Mouse (Mus musculus): ENCODE data around the gene Slc39a7. TPM values are rescaled to one million over a fixed set of nuclear protein-coding genes. Genes with fewer than 3 reads are reported as not detected.
A peak's percentile ranks its signal among the peaks of the same experiment; 100 is the strongest.

Gene Slc39a7
- total RNA-seq, 2 experiments from 2014 or later, result 95.3 to 99.9 TPM

GRCm38 (mm10) chr17:33979512-33980050, 51.9 kb downstream of the Slc39a7 start:
- intact Hi-C loops (cut with DNase I), result no loop called here
- DNase-seq (ENCODE audit: low spot score in 2 of 2), result no peak

DNA sequence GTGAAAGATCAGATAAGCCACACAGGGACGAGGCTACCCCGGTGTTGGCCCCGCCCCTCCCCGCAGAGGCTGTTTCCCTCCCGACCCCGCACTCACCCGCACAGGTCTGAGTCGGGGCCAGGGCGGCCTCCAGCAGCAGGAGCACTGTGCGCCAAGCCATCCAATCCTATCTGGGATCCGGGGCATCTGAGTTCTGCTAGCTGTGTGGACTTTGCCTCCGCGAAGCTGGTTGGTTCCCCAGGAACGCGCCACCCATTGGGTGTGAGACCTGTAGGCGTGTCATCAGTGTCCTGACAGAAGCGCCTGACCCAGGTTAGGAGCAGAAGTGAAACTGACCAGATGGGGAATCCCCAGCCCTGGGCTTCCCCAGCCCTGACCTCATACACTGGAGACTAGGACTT, 52.9 kb downstream of the Slc39a7 start:
- intact Hi-C loops (cut with DNase I), result no loop called here
- DNase-seq (ENCODE audit: low spot score in 2 of 2), result peak in 1 of 2 experiments; percentile 65

Small RNA genes lying within 50 kb of the gene (microRNA-seq; reads per million reads assigned to microRNA genes)
- gene Mir219a-1, result 0 reads per million in 2 experiments
- 0 reads per million in 2 experiments for gene Mir219c

Other genes starting within 250 kb of the Slc39a7 start
- 1 to 10 TPM; 5.5 to 6.6 TPM for gene Angptl4, start 249.9 kb downstream of the Slc39a7 start, total RNA-seq (2021)
- 10 to 100 TPM; 36.2 to 41.2 TPM for gene Kank3, start 221.2 kb downstream of the Slc39a7 start, total RNA-seq (2021)
- gene Rps28, start 207.1 kb downstream of the Slc39a7 start, total RNA-seq (2021), result 100 to 1,000 TPM; 681 to 713 TPM
- 100 to 1,000 TPM; 229 to 243 TPM for gene Ndufa7, start 207.1 kb downstream of the Slc39a7 start, total RNA-seq (2021)
- gene Cd320, start 188.6 kb downstream of the Slc39a7 start, total RNA-seq (2021), result 10 to 100 TPM; 29.3 to 31.9 TPM
- gene Gm7029, start 157.8 kb downstream of the Slc39a7 start, total RNA-seq (2021), result not detected
- 1 to 10 TPM; 3.1 to 3.7 TPM for gene Kifc1, start 141.0 kb downstream of the Slc39a7 start, total RNA-seq (2021)
- not detected for gene Platr17, start 126.5 kb downstream of the Slc39a7 start, total RNA-seq (2021)
- 10 to 100 TPM; 25.4 to 29.3 TPM for gene Daxx, start 122.3 kb downstream of the Slc39a7 start, total RNA-seq (2021)
- 10 to 100 TPM; 23.3 to 35.7 TPM for gene Tapbp, start 115.8 kb downstream of the Slc39a7 start, total RNA-seq (2021)
- gene Zbtb22, start 115.8 kb downstream of the Slc39a7 start, total RNA-seq (2021), result 10 to 100 TPM; 29.7 to 35.2 TPM
- gene Rgl2, start 102.1 kb downstream of the Slc39a7 start, total RNA-seq (2021), result 10 to 100 TPM; 65.1 to 68.3 TPM
- 10 to 100 TPM; 88.3 to 99.4 TPM for gene Pfdn6, start 91.3 kb downstream of the Slc39a7 start, total RNA-seq (2021)
- gene Wdr46, start 91.0 kb downstream of the Slc39a7 start, total RNA-seq (2021), result 10 to 100 TPM; 14.1 to 17.2 TPM
- 1 to 10 TPM; 5.6 to 8.1 TPM for gene B3galt4, start 80.2 kb downstream of the Slc39a7 start, total RNA-seq (2021)
- 10 to 100 TPM; 80.3 to 83.6 TPM for gene Vps52, start 75.9 kb downstream of the Slc39a7 start, total RNA-seq (2021)
- gene Rps18, start 75.7 kb downstream of the Slc39a7 start, total RNA-seq (2021), result 100 to 1,000 TPM; 325 to 332 TPM
- 10 to 100 TPM; 10.3 to 13.6 TPM for gene H2-K1, start 31.3 kb downstream of the Slc39a7 start, total RNA-seq (2021)
- 10 to 100 TPM; 25.3 to 30.8 TPM for gene Ring1, start 7.0 kb downstream of the Slc39a7 start, total RNA-seq (2021)
- 10 to 100 TPM; 27.7 to 30.1 TPM for gene H2-Ke6, start 3.6 kb downstream of the Slc39a7 start, total RNA-seq (2021)
- gene Rxrb, start 130 bp upstream of the Slc39a7 start, total RNA-seq (2021), result 10 to 100 TPM; 81.7 to 86.7 TPM
- 10 to 100 TPM; 16.6 to 22.6 TPM for gene Col11a2, start 7.8 kb upstream of the Slc39a7 start, total RNA-seq (2021)
- under 1 TPM in 1 of 2 experiments, not detected in 1; 0.32 TPM for gene H2-Oa, start 60.7 kb upstream of the Slc39a7 start, total RNA-seq (2021)
- gene H2-DMa, start 87.9 kb upstream of the Slc39a7 start, total RNA-seq (2021), result 10 to 100 TPM; 25.8 to 29.1 TPM
- 100 to 1,000 TPM; 231 to 249 TPM for gene Brd2, start 91.0 kb upstream of the Slc39a7 start, total RNA-seq (2021)
- 1 to 10 TPM; 1.0 to 1.1 TPM for gene H2-DMb2, start 111.6 kb upstream of the Slc39a7 start, total RNA-seq (2021)
- gene H2-DMb1, start 121.4 kb upstream of the Slc39a7 start, total RNA-seq (2021), result 1 to 10 TPM; 1.1 to 1.6 TPM
- gene Tap1, start 155.9 kb upstream of the Slc39a7 start, total RNA-seq (2021), result 1 to 10 TPM; 2.1 to 2.8 TPM
- gene Psmb9, start 156.1 kb upstream of the Slc39a7 start, total RNA-seq (2021), result 1 to 10 TPM; 1.8 to 2.2 TPM
- gene Psmb8, start 166.0 kb upstream of the Slc39a7 start, total RNA-seq (2021), result 1 to 10 TPM; 2.6 to 2.7 TPM
- gene Tap2, start 171.8 kb upstream of the Slc39a7 start, total RNA-seq (2021), result 1 to 10 TPM; 3.1 to 5.0 TPM
- under 1 TPM in 1 of 2 experiments, not detected in 1; 0.15 TPM for gene H2-Ob, start 207.2 kb upstream of the Slc39a7 start, total RNA-seq (2021)
- gene H2-Ab1, start 226.0 kb upstream of the Slc39a7 start, total RNA-seq (2021), result 1 to 10 TPM; 1.1 to 2.1 TPM

All from left cerebral cortex, postnatal 14 days (tissue).